Mouse (Mus musculus) liver, embryonic 11.5 days (tissue): ENCODE results near the gene 4930432M17Rik. TPM values are rescaled to one million over a fixed set of nuclear protein-coding genes. Genes with fewer than 3 reads are reported as not detected.

Experiments
- ATAC-seq: fragments of 200-750 bp; cut with Nextera tagmentation; replicated peaks from 2 replicates; pipeline ENCODE4 v1.8.0; 2017; ENCODE audit warnings: moderate number of reproducible peaks, mild to moderate bottlenecking, moderate TSS enrichment, moderate library complexity; ENCODE audit not compliant: low FRiP score
- DNase-seq: peaks from one replicate; pipeline ENCODE4 v3.0.0-alpha.2; 2017; ENCODE audit warnings: low spot score
- H3K27ac ChIP-seq: fragments of 300-500 bp; sonication (generic); 2 replicates; pipeline ENCODE4 v1.5.1; 2014; ENCODE audit warnings: mild to moderate bottlenecking, low read depth, low read length, control low read depth
- H3K27me3 ChIP-seq: fragments of 300-500 bp; sonication (generic); replicated peaks from 2 replicates; pipeline ENCODE4 v1.6.1; 2014; ENCODE audit warnings: low read length, mixed read lengths; ENCODE audit not compliant: control insufficient read depth, insufficient read depth
- H3K36me3 ChIP-seq: fragments of 300-500 bp; sonication (generic); 2 replicates; pipeline ENCODE4 v1.6.1; 2014; ENCODE audit warnings: mild to moderate bottlenecking, low read length, moderate library complexity, mixed read lengths; ENCODE audit not compliant: control insufficient read depth, insufficient read depth
- H3K4me1 ChIP-seq: fragments of 300-500 bp; sonication (generic); replicated peaks from 2 replicates; pipeline ENCODE4 v1.6.1; 2014; ENCODE audit warnings: low read length, mixed read lengths; ENCODE audit not compliant: control insufficient read depth, insufficient read depth
- H3K4me2 ChIP-seq: fragments of 300-500 bp; sonication (generic); 2 replicates; pipeline ENCODE4 v1.6.1; 2014; ENCODE audit warnings: mild to moderate bottlenecking, control low read depth, moderate library complexity
- H3K4me3 ChIP-seq: fragments of 300-500 bp; sonication (generic); 2 replicates; pipeline ENCODE4 v1.5.1; 2014; ENCODE audit warnings: low read depth, low read length, control low read depth
- H3K9ac ChIP-seq: fragments of 300-500 bp; sonication (generic); 2 replicates; pipeline ENCODE4 v1.6.1; 2014; ENCODE audit warnings: low read depth, low read length, control low read depth
- H3K9me3 ChIP-seq: fragments of 300-500 bp; sonication (generic); 2 replicates; pipeline ENCODE4 v1.6.1; 2016; ENCODE audit warnings: low read length, inconsistent platforms, mixed read lengths; ENCODE audit not compliant: control insufficient read depth
- WGBS: fragments of 180-500 bp; shearing (Covaris S2); extraction: QIAGEN DNeasy Blood & Tissue Kit; methylation state at CpG from one replicate; pipeline ENCODE4 v1.1.7; 2014; 5-methylcytosine and 5-hydroxymethylcytosine counted together
- polyA plus RNA-seq: library from polyadenylated mRNA; unstranded; fragments of >200 nt; fragmentation: Nextera tagmentation; extraction: Ambion mirVana; gene quantifications from 2 replicates; pipeline ENCODE4 v1.2.1, GENCODE M21; 2014

The 4930432M17Rik gene
- polyA plus RNA-seq, 1 experiment from 2014 or later: not detected

GRCm38 (mm10) chr3:121637792-121638191 lies 32.8 kb upstream of the 4930432M17Rik start:
- WGBS: 75% methylated on average over 5 of the region's 5 CpGs
- H3K9ac ChIP-seq: no peak overlapping the region
- H3K4me3 ChIP-seq: no peak overlapping the region
- no peak overlapping the region for H3K27ac ChIP-seq
- H3K36me3 ChIP-seq: no peaks in the 10 kb centered on the region
- DNase-seq: no peak
- H3K27me3 ChIP-seq: no peaks in the 10 kb centered on the region
- no peak for ATAC-seq
- H3K4me2 ChIP-seq: no peak overlapping the region
- H3K4me1 ChIP-seq: no peaks in the 10 kb centered on the region
- no peaks in the 10 kb centered on the region for H3K9me3 ChIP-seq

GRCm38 (mm10) chr3:121638241-121638640 lies 32.3 kb upstream of the 4930432M17Rik start:
- Histone ChIP-seq H3K9ac (no peak overlapping the region), H3K9me3 (no peaks in the 10 kb centered on the region), H3K27me3 (no peaks in the 10 kb centered on the region), H3K4me1 (no peaks in the 10 kb centered on the region), H3K36me3 (no peaks in the 10 kb centered on the region), H3K4me3 (no peak overlapping the region), H3K27ac (no peak overlapping the region), H3K4me2 (no peak overlapping the region)
- DNase-seq: no peak
- no peak for ATAC-seq
- 74% methylated on average over 3 of the region's 3 CpGs for WGBS

GRCm38 (mm10) chr3:121640611-121641010 lies 30.0 kb upstream of the 4930432M17Rik start:
- no peaks in the 10 kb centered on the region for H3K36me3 ChIP-seq
- no peaks in the 10 kb centered on the region for H3K9me3 ChIP-seq
- H3K27ac ChIP-seq: no peak overlapping the region
- H3K4me2 ChIP-seq: no peak overlapping the region
- ATAC-seq (no peak), DNase-seq (no peak)
- no peaks in the 10 kb centered on the region for H3K27me3 ChIP-seq
- no peaks in the 10 kb centered on the region for H3K4me1 ChIP-seq
- 35% methylated on average over 2 of the region's 2 CpGs for WGBS
- H3K4me3 ChIP-seq: no peak overlapping the region
- no peak overlapping the region for H3K9ac ChIP-seq

- H3K9me3 ChIP-seq: no peaks in the 10 kb centered on the region
- no peak for DNase-seq
- H3K9ac ChIP-seq: no peak overlapping the region
- H3K4me1 ChIP-seq: no peaks in the 10 kb centered on the region; the same call in 1 of the 2 replicates
- WGBS: 52% methylated on average over 8 of the region's 8 CpGs
- ATAC-seq: no peak
- no peak overlapping the region for H3K27ac ChIP-seq
- H3K36me3 ChIP-seq: no peaks in the 10 kb centered on the region
- no peak overlapping the region for H3K4me2 ChIP-seq
- no peak overlapping the region for H3K4me3 ChIP-seq
- no peaks in the 10 kb centered on the region for H3K27me3 ChIP-seq
Observed at GRCm38 (mm10) chr3:121643236-121643635, 27.3 kb upstream of the 4930432M17Rik start.

- H3K9me3 ChIP-seq: no peaks in the 10 kb centered on the region
- WGBS: 84% methylated on average over 7 of the region's 7 CpGs
- H3K36me3 ChIP-seq: no peaks in the 10 kb centered on the region
- H3K4me2 ChIP-seq: no peak overlapping the region
- H3K9ac ChIP-seq: no peak overlapping the region
- no peak overlapping the region for H3K4me3 ChIP-seq
- H3K27ac ChIP-seq: no peak overlapping the region
- no peak for DNase-seq
- H3K27me3 ChIP-seq: no peaks in the 10 kb centered on the region
- ATAC-seq: no peak
- H3K4me1 ChIP-seq: no peaks in the 10 kb centered on the region; the same call in 1 of the 2 replicates
Observed at GRCm38 (mm10) chr3:121645447-121645846, 25.1 kb upstream of the 4930432M17Rik start.

- no peak overlapping the region for H3K4me2 ChIP-seq
- DNase-seq (no peak), ATAC-seq (no peak)
- H3K27ac ChIP-seq: no peak overlapping the region
- no peak overlapping the region for H3K9ac ChIP-seq
- no peak overlapping the region for H3K4me3 ChIP-seq
- H3K4me1 ChIP-seq: no peaks in the 10 kb centered on the region; the same call in 1 of the 2 replicates
- no peaks in the 10 kb centered on the region for H3K36me3 ChIP-seq
- H3K9me3 ChIP-seq: no peaks in the 10 kb centered on the region
- WGBS: 46% methylated on average over 9 of the region's 9 CpGs
- H3K27me3 ChIP-seq: no peaks in the 10 kb centered on the region
Observed at GRCm38 (mm10) chr3:121646364-121647048, 24.1 kb upstream of the 4930432M17Rik start.

- no peak overlapping the region for H3K4me3 ChIP-seq
- 90% methylated on average over 8 of the region's 8 CpGs for WGBS
- H3K36me3 ChIP-seq: no peaks in the 10 kb centered on the region
- ATAC-seq (no peak), DNase-seq (no peak)
- H3K4me2 ChIP-seq: no peak overlapping the region
- no peaks in the 10 kb centered on the region for H3K9me3 ChIP-seq
- no peaks in the 10 kb centered on the region for H3K27me3 ChIP-seq
- H3K27ac ChIP-seq: no peak overlapping the region
- no peak overlapping the region for H3K9ac ChIP-seq
- no peaks in the 10 kb centered on the region; the same call in 1 of the 2 replicates for H3K4me1 ChIP-seq
Observed at GRCm38 (mm10) chr3:121648238-121648778, 22.3 kb upstream of the 4930432M17Rik start.

- no peak; the same call in 1 of the 2 replicates for ATAC-seq
- Histone ChIP-seq H3K9me3 (no peaks in the 10 kb centered on the region), H3K27ac (no peak overlapping the region), H3K36me3 (no peaks in the 10 kb centered on the region), H3K4me1 (no peaks in the 10 kb centered on the region; the same call in 1 of the 2 replicates), H3K4me3 (no peak overlapping the region), H3K4me2 (no peak overlapping the region), H3K9ac (no peak overlapping the region), H3K27me3 (no peaks in the 10 kb centered on the region)
- DNase-seq: no peak
- 47% methylated on average over 10 of the region's 10 CpGs for WGBS
Observed at GRCm38 (mm10) chr3:121650052-121650671, 20.4 kb upstream of the 4930432M17Rik start.
